Mouse (Mus musculus): Measurements from ENCODE around the gene Rtf2. TPM values are rescaled to one million over a fixed set of nuclear protein-coding genes. Genes with fewer than 3 reads are reported as not detected.
A peak's percentile ranks its signal among the peaks of the same experiment; 100 is the strongest.

Rtf2 gene
- polyA plus RNA-seq, 1 experiment, result 40.9 TPM

GRCm38 (mm10) chr2:172501341-172501740, 61.0 kb downstream of the Rtf2 start:
- no peak overlapping the region for H3K27ac ChIP-seq (ENCODE audit: insufficient read depth, low read length)
- H3K4me1 ChIP-seq (ENCODE audit: control insufficient read depth, insufficient read depth, low read length), result no peaks in the 10 kb centered on the region
- no peak overlapping the region for H3K4me3 ChIP-seq (ENCODE audit: insufficient read depth, low read length)
- TF ChIP-seq CTCF (IDR thresholded peaks at IDR 0.05; ENCODE audit: borderline replicate concordance, insufficient read depth, low read length) (peak; percentile 63; the same call in 1 of the 2 replicates), POLR2A (IDR thresholded peaks at IDR 0.05; ENCODE audit: low read depth, low read length) (no peak)

- no peak overlapping the region for H3K27ac ChIP-seq (ENCODE audit: insufficient read depth, low read length)
- TF ChIP-seq CTCF (IDR thresholded peaks at IDR 0.05; ENCODE audit: borderline replicate concordance, insufficient read depth, low read length) (no peak), POLR2A (IDR thresholded peaks at IDR 0.05; ENCODE audit: low read depth, low read length) (no peak)
- no peak overlapping the region for H3K4me3 ChIP-seq (ENCODE audit: insufficient read depth, low read length)
- H3K4me1 ChIP-seq (ENCODE audit: control insufficient read depth, insufficient read depth, low read length), result no peaks in the 10 kb centered on the region
Observed at GRCm38 (mm10) chr2:172502168-172502567, 61.8 kb downstream of the Rtf2 start.

- TF ChIP-seq CTCF (IDR thresholded peaks at IDR 0.05; ENCODE audit: borderline replicate concordance, insufficient read depth, low read length), result no peak
- TF ChIP-seq POLR2A (IDR thresholded peaks at IDR 0.05; ENCODE audit: low read depth, low read length), result no peak
- H3K4me3 ChIP-seq (ENCODE audit: insufficient read depth, low read length), result no peak overlapping the region
- no peaks in the 10 kb centered on the region for H3K4me1 ChIP-seq (ENCODE audit: control insufficient read depth, insufficient read depth, low read length)
- no peak overlapping the region for H3K27ac ChIP-seq (ENCODE audit: insufficient read depth, low read length)
Observed at GRCm38 (mm10) chr2:172506121-172506520, 65.8 kb downstream of the Rtf2 start.

GRCm38 (mm10) chr2:172510056-172510712, 69.8 kb downstream of the Rtf2 start:
- TF ChIP-seq CTCF (IDR thresholded peaks at IDR 0.05; ENCODE audit: borderline replicate concordance, insufficient read depth, low read length) (no peak), POLR2A (IDR thresholded peaks at IDR 0.05; ENCODE audit: low read depth, low read length) (no peak)
- no peak overlapping the region for H3K4me3 ChIP-seq (ENCODE audit: insufficient read depth, low read length)
- no peaks in the 10 kb centered on the region for H3K4me1 ChIP-seq (ENCODE audit: control insufficient read depth, insufficient read depth, low read length)
- H3K27ac ChIP-seq (ENCODE audit: insufficient read depth, low read length), result no peak overlapping the region

- TF ChIP-seq POLR2A (IDR thresholded peaks at IDR 0.05; ENCODE audit: low read depth, low read length) (no peak), CTCF (IDR thresholded peaks at IDR 0.05; ENCODE audit: borderline replicate concordance, insufficient read depth, low read length) (no peak)
- no peaks in the 10 kb centered on the region for H3K4me1 ChIP-seq (ENCODE audit: control insufficient read depth, insufficient read depth, low read length)
- no peak overlapping the region for H3K27ac ChIP-seq (ENCODE audit: insufficient read depth, low read length)
- no peak overlapping the region for H3K4me3 ChIP-seq (ENCODE audit: insufficient read depth, low read length)
Observed at GRCm38 (mm10) chr2:172510899-172511298, 70.5 kb downstream of the Rtf2 start.

GRCm38 (mm10) chr2:172516407-172516992, 76.1 kb downstream of the Rtf2 start:
- Histone ChIP-seq H3K27ac (ENCODE audit: insufficient read depth, low read length) (no peak overlapping the region), H3K4me1 (ENCODE audit: control insufficient read depth, insufficient read depth, low read length) (no peaks in the 10 kb centered on the region), H3K4me3 (ENCODE audit: insufficient read depth, low read length) (no peak overlapping the region)
- no peak for TF ChIP-seq CTCF (IDR thresholded peaks at IDR 0.05; ENCODE audit: borderline replicate concordance, insufficient read depth, low read length)
- TF ChIP-seq POLR2A (IDR thresholded peaks at IDR 0.05; ENCODE audit: low read depth, low read length), result no peak

Other genes with a start within 250 kb of the Rtf2 start
- gene Mc3r, start 192.1 kb upstream of the Rtf2 start, polyA plus RNA-seq (2011; ENCODE audit: insufficient read length, low read depth, missing spikeins), result 0.19 TPM in 1 of 2 replicates, not detected in the other
- gene Fam210b, start 95.0 kb upstream of the Rtf2 start, polyA plus RNA-seq (2011; ENCODE audit: insufficient read length, low read depth, missing spikeins), result 10.6 and 11.8 TPM in 2 replicates
- 28.9 and 35.5 TPM in 2 replicates for gene Aurka, start 70.0 kb upstream of the Rtf2 start, polyA plus RNA-seq (2011; ENCODE audit: insufficient read length, low read depth, missing spikeins)
- 30.4 and 30.9 TPM in 2 replicates for gene Cstf1, start 69.9 kb upstream of the Rtf2 start, polyA plus RNA-seq (2011; ENCODE audit: insufficient read length, low read depth, missing spikeins)
- 1.3 and 1.8 TPM in 2 replicates for gene Cass4, start 46.8 kb upstream of the Rtf2 start, polyA plus RNA-seq (2011; ENCODE audit: insufficient read length, low read depth, missing spikeins)
- not detected in 2 replicates for gene Gcnt7, start 18.0 kb downstream of the Rtf2 start, polyA plus RNA-seq (2011; ENCODE audit: insufficient read length, low read depth, missing spikeins)
- 0.72 TPM in 1 of 2 replicates, not detected in the other for gene Fam209, start 32.0 kb downstream of the Rtf2 start, polyA plus RNA-seq (2011; ENCODE audit: insufficient read length, low read depth, missing spikeins)
- not detected in 2 replicates for gene Tfap2c, start 109.0 kb downstream of the Rtf2 start, polyA plus RNA-seq (2011; ENCODE audit: insufficient read length, low read depth, missing spikeins)

Data from embryonic fibroblast, embryonic 13.5 days (primary cell).